Mouse (Mus musculus): ENCODE data around the gene Naa80. TPM values are rescaled to one million over a fixed set of nuclear protein-coding genes. Genes with fewer than 3 reads are reported as not detected.
"Not testable (repeated sequence)": the region's sequence is repeated elsewhere in the genome, so short reads cannot be mapped to it uniquely, and the experiment has no call there.

Gene Naa80
- total RNA-seq, 2 experiments from 2014 or later: 25.8 to 49.0 TPM

DNA sequence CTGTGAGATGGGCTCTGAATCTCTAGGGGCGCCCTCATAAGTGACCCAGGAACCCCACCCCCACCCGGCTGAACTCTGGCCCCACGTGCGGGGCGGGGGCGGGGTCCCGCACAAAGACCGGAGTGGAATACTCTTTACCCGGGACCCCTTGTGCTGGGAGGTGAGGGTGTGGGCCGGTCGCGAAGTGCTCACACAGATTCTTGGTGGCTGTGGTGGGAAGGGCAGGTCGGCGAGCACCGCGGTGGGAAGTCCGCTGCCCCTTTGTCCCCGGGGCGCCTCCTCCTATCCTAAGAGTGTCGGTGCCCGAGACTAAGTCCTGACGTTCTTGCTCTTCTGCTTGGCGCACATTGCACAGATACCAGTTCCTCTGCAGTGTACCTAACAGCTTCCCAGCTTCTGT is 9.4 kb upstream of the Naa80 start:
- ATAC-seq (replicated peaks; ENCODE audit: low FRiP score, low TSS enrichment, poor library complexity, severe bottlenecking): 0 out of 2 replicates have a peak, but pooled peaks have one; percentile 7

DNA sequence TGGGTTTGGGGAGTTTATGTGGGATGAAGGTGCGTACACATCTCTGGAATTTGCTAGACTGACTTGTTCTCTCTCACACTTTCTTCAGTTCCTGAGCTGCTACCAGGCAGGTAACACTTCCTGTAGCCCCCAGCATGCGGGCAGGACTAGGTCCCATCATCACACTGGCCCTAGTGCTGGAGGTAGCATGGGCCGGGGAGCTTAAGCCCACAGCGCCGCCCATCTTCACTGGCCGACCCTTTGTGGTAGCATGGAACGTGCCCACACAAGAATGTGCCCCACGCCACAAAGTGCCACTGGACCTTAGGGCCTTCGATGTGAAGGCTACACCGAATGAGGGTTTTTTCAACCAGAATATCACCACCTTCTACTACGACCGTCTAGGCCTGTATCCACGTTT is 8.7 kb upstream of the Naa80 start:
- no peak for ATAC-seq (replicated peaks; ENCODE audit: low FRiP score, low TSS enrichment, poor library complexity, severe bottlenecking)

DNA sequence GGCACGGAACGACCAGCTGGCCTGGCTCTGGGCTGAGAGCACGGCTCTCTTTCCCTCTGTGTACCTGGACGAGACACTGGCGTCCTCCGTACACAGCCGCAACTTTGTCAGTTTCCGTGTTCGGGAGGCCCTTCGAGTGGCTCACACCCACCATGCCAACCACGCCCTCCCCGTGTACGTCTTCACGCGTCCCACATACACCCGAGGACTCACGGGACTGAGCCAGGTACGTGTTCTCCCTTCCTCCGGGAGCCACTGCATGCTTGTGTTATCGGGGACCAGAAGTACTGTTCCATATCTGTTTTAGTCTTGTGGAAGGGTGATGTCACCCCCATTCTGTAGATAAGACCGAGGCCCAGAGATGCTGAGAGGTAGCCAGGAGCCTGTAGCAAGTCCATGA is 7.8 kb upstream of the Naa80 start:
- peak; percentile 61 for ATAC-seq (replicated peaks; ENCODE audit: low FRiP score, low TSS enrichment, poor library complexity, severe bottlenecking)

DNA sequence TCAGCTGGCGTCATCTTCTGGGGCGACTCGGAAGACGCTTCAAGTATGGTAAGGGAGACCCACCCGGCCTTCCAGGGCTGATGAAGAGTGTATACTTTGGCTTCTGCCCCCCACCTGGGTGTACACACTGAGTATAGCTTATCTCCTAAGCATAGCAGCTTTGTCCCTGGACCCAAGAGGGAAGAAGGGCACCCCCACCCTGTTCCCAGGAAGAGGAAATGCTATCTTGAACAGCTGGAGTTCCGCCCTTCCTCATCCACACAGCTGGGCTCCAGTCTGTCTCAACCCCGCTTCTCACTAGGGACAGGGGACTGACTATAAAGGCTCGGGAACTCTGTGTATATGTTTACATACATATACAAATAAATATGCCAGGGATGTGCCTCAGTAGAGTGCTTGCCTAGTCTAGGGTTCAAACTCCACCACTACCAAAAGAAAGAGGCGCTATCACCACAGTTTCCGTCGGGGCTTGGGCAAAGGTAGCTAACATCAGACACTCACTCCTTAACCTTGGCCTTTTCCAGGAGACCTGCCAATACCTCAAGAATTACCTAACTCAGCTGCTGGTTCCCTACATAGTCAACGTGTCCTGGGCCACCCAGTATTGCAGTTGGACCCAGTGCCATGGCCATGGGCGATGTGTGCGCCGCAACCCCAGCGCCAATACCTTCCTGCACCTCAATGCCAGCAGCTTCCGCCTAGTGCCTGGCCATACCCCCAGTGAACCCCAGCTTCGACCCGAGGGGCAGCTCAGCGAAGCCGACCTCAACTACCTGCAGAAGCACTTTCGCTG is 7.0 kb upstream of the Naa80 start:
- no peak for ATAC-seq (replicated peaks; ENCODE audit: low FRiP score, low TSS enrichment, poor library complexity, severe bottlenecking)

DNA sequence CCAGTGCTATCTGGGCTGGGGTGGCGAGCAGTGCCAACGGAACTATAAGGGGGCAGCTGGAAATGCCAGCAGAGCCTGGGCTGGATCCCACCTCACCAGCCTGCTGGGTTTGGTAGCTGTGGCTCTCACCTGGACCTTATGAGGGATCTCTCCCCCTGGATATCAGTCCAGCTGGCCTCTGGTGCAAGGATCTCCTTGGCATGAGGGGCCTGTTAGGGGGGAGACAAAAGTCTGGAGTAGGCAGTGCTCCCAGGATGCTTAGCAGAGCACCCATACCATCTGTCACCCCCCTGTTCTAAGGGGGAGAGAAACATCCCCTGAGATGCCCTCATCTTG is 6.4 kb upstream of the Naa80 start:
- no peak for ATAC-seq (replicated peaks; ENCODE audit: low FRiP score, low TSS enrichment, poor library complexity, severe bottlenecking)

DNA sequence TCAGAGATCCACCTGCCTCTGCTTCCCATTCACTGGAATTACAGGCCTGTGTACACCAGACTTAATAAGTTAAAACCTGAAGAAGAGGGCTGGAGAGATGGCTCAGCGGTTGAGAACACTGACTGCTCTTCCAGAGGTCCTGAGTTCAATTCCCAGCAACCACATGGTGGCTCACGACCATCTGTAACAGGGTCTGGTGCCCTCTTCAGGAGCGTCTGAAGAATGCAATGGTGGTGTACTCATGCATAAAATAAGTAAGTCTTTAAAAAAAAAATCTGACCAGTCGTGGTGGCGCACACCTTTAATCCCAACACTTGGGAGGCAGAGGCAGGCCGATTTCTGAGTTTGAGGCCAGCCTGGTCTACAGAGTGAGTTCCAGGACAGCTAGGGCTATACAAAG is 4.9 kb upstream of the Naa80 start:
- ATAC-seq (replicated peaks; ENCODE audit: low FRiP score, low TSS enrichment, poor library complexity, severe bottlenecking): not testable (repeated sequence)

DNA sequence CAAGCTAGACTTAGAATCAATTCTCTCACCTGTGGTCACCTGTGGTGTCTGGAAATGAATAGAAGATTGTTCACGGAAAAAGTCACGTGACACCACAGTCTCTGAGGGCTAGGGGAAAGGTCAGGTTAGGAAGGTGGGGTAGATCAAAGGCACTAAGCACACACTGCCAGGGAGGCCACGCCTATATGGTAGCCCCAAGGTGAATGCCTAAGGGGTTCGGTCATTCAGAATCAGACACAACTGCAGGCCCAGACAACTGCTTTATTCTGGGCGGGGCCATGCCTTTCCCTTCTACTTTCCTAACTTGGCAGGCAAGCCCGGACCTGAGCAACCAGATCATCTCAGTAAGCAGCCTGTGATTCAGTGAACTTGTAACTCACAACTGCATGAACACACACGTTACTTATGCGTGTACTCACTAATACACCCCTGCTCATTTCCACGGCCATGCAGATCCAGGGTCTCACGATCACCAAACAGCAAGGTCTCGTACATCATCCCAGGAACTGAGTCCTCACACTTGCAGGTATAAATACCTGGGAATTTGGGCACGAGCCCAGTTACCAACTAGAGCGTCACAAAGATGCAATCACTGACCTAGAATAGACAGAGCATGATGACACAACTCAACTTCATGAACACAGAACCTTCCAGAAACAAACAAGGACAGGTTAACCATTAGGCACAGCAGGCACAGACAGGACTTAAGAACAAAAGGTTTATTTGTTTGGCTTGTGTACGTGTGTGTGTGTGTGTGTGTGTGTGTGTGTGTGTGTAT is 2.9 kb upstream of the Naa80 start:
- ATAC-seq (replicated peaks; ENCODE audit: low FRiP score, low TSS enrichment, poor library complexity, severe bottlenecking): no peak

DNA sequence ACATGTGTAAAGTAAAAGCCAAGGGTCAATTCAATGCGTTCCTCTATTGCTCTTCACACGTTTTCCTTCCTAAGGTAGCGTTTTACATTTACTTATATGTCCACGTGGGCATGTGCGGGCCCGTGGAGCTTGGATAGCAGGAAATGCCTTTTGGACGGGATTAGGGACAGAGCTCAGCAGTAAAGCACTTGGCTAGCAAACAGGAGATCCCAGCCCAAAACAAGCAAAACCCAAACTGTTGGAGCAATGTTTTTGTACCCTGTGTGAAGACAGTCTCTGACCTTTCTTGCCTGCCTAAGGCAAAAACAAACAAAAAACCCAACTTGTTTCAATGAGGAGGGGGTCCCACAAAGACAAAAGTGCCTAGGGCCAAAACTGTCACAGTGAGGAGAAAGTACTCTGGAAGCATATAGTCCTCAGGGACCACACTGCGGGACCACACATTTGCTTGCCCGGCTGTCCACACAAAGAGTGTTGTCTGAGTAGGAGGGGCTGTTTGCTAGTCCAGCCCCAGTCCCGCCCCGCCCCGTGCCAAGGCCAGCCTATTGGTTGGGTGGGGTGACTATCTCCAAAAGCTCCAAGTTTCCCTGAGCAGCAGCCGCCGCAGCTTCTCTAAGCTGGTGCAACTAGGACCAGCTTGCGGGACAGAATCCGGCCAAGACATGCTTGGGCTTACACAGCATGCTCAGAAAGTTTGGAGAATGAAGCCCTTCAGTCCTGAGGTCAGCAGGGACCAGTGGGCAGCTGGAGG is 2.2 kb upstream of the Naa80 start, which contains the start of gene Hyal1:
Gene Hyal1 (plus strand): TSS at position 571 of the 751 bp plus-strand sequence.
- peak; percentile 77 for ATAC-seq (replicated peaks; ENCODE audit: low FRiP score, low TSS enrichment, poor library complexity, severe bottlenecking)

DNA sequence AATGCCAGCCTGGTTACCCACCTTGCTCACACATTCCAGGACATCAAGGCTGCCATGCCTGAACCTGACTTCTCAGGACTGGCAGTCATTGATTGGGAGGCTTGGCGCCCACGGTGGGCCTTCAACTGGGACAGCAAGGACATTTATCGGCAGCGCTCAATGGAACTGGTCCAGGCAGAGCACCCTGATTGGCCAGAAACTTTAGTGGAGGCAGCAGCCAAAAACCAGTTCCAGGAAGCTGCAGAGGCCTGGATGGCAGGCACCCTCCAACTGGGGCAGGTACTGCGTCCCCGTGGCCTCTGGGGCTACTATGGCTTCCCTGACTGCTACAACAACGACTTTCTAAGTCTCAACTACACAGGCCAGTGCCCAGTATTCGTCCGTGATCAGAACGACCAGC is 816 bp upstream of the Naa80 start:
- ATAC-seq (replicated peaks; ENCODE audit: low FRiP score, low TSS enrichment, poor library complexity, severe bottlenecking): no peak

DNA sequence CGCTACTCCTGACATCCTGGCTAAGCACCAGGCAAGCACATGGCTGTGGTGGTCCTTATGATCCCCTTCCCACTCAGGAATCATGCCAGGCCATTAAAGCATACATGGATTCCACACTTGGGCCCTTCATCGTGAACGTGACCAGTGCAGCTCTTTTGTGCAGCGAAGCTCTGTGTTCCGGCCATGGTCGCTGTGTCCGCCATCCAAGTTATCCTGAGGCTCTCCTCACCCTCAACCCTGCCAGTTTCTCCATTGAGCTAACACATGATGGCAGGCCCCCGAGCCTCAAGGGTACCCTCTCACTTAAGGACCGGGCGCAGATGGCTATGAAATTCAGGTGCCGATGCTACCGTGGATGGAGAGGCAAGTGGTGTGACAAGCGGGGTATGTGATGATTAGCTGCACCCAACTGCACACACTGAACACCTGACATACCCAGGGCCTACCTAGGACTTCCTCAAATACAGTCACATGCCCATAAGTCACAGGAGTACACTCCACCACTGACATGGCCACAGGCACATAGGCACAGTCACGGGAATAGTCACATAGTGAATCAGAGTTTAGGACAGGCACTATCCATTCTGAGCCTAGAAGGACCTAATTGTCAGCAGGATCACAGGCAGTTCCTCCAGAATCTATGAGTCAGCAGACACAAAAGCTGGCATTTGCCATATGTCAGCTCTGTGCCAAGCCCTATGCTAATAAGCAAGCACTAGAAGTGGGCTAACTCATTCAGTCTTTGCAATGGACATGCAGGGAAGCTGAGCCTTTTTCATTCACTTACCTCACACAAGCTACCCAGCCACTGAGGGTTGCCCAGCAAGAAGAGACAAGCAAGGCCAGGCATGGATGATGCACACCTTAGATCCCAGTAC is 575 bp downstream of the Naa80 start:
- ATAC-seq (replicated peaks; ENCODE audit: low FRiP score, low TSS enrichment, poor library complexity, severe bottlenecking): no peak

DNA sequence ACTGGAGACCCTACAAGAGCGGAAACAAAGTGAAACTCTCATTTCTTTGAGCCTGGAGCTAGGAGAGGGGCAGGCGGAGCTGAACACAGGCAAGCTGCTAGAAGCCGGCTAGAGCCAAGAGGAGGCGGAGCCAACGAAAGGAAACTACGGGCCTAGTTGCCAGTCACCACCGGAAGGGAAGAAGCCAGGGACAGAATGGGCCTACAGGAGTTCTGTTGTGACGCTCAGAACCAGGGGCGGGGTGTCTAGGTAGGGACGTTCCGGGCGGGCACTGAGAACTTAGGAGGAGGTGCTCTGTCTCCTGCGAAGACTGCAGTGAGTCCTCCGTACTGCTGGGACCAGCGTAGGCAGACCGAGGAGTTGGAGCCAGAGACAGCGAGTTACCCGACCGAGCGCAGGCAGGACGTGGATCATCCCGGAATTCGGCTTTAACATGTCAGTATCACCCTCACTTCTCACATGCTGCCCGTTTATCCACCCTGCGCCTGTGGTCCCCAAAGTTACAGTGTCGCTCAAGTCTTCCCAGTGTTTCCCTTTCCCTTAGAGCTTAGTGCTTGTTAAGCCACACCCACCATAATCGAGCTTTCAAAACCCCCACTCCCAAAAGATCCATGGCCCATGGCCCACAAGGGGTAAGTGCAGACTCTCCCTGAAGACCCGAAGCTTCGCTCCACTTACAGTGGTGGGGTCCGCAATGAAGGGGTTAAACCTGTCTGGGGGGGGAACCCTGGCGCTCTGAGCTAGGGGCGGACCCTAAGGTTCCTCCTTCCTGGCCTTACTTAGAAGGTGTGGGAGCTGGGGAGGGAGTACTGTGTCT is 2.0 kb downstream of the Naa80 start, which contains the start of gene Hyal3:
Gene Hyal3 (plus strand): TSS at position 318 of the 817 bp plus-strand sequence.
- peak; percentile 84 for ATAC-seq (replicated peaks; ENCODE audit: low FRiP score, low TSS enrichment, poor library complexity, severe bottlenecking)

DNA sequence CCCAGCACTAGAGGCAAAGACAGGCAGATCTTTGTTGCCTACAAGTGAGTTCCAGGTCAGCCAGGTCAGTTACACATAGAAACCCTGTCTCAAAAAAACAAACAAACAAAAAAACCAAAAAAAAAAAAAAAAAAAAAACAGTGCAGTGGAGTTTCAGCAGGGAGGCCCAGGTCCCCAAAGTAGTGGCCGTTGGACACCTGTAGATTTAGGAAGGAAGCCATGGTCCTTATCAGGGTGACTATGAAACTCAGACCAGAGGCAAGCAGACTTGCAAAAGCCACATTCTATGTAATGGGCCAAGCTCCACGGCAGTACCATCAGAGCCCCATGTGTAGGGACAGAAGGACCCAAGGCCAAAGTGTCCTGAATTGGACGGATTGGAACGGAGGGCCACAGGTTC is 2.9 kb downstream of the Naa80 start:
- ATAC-seq (replicated peaks; ENCODE audit: low FRiP score, low TSS enrichment, poor library complexity, severe bottlenecking): no peak

DNA sequence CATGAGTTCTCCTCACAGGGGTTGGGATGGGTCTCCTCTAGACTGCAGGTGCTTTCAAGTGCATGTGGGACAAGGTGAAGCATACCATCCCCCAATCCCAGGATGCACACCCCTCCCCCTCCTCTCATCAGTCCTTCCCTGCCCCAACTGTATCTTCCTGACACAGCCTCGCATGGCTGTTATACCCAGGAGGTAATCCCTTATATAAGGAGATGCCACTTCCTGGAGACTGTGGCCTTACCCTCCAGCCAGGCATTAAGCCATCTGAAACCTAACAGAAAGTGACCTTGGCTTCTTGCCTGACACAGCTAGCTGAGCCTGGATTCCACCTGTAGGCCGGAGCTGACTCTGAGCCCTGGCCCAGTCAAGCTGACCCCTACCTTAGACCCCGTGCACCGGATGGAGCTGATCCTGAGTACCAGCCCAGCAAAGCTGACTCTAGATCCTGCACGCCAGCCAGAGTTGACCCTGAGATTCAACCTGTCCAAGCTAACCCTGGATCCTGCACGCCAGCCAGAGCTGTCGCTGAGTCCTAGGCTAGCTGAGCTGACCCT is 3.9 kb downstream of the Naa80 start:
- no peak for ATAC-seq (replicated peaks; ENCODE audit: low FRiP score, low TSS enrichment, poor library complexity, severe bottlenecking)

DNA sequence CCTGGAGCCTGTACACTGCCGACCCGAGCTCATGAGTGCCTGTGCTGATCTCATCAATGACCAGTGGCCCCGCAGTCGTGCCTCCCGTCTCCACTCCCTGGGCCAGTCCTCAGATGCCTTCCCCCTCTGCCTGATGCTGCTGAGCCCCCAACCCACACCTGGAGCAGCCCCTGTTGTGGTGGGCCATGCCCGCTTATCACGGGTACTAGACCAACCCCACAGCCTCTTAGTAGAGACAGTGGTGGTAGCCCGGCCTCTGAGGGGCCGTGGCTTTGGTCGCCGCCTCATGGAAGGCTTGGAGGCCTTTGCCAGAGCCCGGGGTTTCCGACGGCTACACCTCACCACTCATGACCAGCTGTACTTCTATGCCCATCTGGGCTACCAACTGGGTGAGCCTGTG is 4.5 kb downstream of the Naa80 start:
- no peak for ATAC-seq (replicated peaks; ENCODE audit: low FRiP score, low TSS enrichment, poor library complexity, severe bottlenecking)

DNA sequence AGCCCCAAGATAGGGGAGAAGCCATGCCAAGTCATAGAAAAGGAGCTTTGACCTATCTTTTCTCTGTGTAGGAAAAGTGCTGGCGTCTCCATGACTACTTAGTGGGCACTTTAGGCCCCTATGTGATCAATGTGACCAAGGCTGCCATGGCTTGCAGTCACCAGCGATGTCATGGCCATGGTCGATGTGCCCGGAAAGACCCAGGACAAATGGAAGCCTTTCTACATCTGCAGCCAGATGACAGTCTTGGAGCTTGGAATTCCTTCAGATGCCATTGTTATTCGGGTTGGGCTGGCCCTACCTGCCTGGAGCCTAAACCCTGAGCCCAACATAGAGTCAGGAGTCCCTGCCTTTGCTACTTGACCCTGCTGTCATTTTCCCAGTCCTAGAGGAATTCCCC is 7.8 kb downstream of the Naa80 start:
- ATAC-seq (replicated peaks; ENCODE audit: low FRiP score, low TSS enrichment, poor library complexity, severe bottlenecking): no peak

DNA sequence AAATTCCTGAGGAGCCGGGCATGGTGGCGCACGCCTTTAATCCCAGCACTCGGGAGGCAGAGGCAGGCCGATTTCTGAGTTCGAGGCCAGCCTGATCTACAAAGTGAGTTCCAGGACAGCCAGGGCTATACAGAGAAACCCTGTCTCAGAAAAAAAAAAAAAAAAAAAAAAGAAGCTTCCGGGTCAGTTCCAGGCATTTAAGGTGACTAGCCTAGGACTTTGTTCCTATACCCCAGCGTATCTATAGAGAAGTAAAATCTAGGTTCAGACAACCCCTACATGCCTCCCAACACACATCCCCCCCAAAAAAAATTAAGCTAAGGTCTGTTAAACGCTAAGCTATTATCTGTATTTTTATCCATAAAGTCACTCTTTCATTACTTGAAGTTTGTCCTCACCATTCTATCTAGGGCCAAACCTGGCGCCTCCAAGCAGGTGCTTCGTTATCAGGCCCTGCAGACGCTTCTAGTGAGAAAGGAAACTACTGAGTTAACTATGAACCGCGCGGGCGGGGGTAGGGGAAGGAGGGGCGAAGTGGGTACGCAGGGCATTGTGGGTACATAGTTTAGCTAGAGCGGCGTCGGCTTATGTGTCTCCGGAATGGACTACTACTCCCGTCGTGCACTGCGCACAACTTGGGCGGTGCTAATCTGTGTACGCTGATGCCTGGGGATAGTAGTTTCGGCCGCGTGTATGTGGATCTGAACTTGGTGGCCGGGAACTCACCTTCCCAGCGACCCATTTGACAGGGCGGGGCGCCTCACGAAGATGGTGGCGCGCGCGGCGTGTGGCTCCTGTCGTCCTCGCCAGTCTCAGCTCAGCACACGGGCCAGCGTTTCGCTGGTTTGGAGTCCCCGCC is 8.5 kb downstream of the Naa80 start, which contains the start of gene Ifrd2:
Gene Ifrd2 (plus strand): TSS at position 669 of the 859 bp plus-strand sequence.
- peak; percentile 74 for ATAC-seq (replicated peaks; ENCODE audit: low FRiP score, low TSS enrichment, poor library complexity, severe bottlenecking)
